Mouse (Mus musculus) megakaryocyte, embryonic 14.5 days (primary cell): ENCODE data around the gene Ccdc167. TPM values are rescaled to one million over a fixed set of nuclear protein-coding genes. Genes with fewer than 3 reads are reported as not detected.

Source experiments
- H3K27me3 ChIP-seq: replicated peaks from 2 replicates; pipeline ENCODE3; 2012; ENCODE audit warnings: inconsistent platforms
- H3K36me3 ChIP-seq: replicated peaks from 2 replicates; pipeline ENCODE3; 2012; ENCODE audit warnings: low read length, inconsistent platforms, mixed read lengths
- H3K4me1 ChIP-seq: 2 replicates; pipeline ENCODE4 v1.6.1; 2012; ENCODE audit warnings: inconsistent platforms
- H3K4me3 ChIP-seq: replicated peaks from 2 replicates; pipeline ENCODE3; 2012; ENCODE audit warnings: moderate library complexity, mild to moderate bottlenecking, inconsistent platforms
- H3K9me3 ChIP-seq: 2 replicates; pipeline ENCODE4 v1.6.1; 2012; ENCODE audit warnings: inconsistent platforms
- FLI1 ChIP-seq: IDR thresholded peaks from 2 replicates; pipeline ENCODE4 v1.6.1; 2012; ENCODE audit warnings: low read length, inconsistent platforms, mixed read lengths
- GATA1 ChIP-seq: IDR thresholded peaks from 3 replicates; pipeline ENCODE4 v1.6.1; 2012; ENCODE audit warnings: mixed read lengths, low read length, inconsistent platforms, borderline replicate concordance
- polyA plus RNA-seq: library from polyadenylated mRNA; stranded (reverse); fragments of >175 nt; gene quantifications from 2 replicates; pipeline ENCODE4 v1.2.3, GENCODE M21; 2012; ENCODE audit warnings: low replicate concordance; ENCODE audit not compliant: insufficient read depth

The Ccdc167 gene
- polyA plus RNA-seq, 1 experiment: 9.1 TPM

DNA sequence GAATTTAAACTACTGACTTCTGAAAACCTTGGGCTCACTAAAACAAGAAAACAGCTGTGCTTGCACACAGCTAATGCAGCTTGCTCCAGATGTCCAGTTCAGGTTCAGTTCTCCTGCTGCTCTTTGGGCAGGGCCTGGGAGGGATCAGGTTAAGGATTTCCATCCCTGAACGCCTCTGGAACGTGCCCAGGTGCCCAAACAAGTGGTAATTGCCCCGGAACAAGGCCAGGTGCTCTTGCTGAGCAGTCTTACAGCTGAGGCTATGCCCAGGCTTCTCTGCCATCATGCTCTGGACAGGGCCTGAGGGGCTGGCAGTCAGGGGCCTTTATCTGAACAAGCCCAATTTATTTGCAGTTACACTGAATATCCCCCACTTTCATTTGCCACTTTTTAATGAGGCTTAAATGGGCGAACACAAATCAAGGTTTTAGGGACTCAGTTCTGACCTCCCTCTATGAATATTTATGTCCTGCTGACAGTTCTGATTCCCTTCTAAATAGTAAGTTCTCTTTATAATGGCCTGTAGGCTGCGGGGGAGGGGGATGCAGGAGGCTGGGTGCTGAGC, 9.8 kb downstream of the Ccdc167 start:
- H3K9me3 ChIP-seq: no peaks in the 10 kb centered on the region
- no peak overlapping the region for H3K4me3 ChIP-seq
- H3K36me3 ChIP-seq: peaks cover 91% of the 10 kb centered on the region
- no peaks in the 10 kb centered on the region for H3K27me3 ChIP-seq
- TF ChIP-seq FLI1: no peak
- TF ChIP-seq GATA1: no peak
- H3K4me1 ChIP-seq: peaks cover 74% of the 10 kb centered on the region

DNA sequence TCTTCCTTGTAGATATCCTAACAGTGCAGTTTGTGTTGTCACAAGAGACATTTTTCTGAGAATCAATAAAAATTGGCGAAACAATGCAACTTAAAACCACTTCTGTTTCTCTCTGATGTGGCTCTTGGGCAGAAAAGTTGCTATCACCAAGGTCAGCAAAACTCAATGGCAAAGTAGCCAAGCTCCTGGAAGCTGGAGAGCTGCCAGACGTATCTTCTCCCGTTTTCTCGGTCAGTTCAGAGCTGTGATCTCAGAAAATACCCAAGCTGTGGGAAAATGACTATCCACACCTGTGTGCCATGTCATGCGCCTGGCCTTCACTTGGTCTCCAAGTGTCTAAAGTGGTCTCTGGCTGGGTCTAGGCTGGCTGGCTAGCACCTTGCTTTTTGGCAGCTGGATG, 11.0 kb downstream of the Ccdc167 start:
- Histone ChIP-seq H3K4me3 (no peak overlapping the region), H3K4me1 (peaks cover 74% of the 10 kb centered on the region), H3K36me3 (peaks cover 93% of the 10 kb centered on the region), H3K9me3 (no peaks in the 10 kb centered on the region), H3K27me3 (no peaks in the 10 kb centered on the region)
- TF ChIP-seq FLI1 (no peak), GATA1 (no peak)

DNA sequence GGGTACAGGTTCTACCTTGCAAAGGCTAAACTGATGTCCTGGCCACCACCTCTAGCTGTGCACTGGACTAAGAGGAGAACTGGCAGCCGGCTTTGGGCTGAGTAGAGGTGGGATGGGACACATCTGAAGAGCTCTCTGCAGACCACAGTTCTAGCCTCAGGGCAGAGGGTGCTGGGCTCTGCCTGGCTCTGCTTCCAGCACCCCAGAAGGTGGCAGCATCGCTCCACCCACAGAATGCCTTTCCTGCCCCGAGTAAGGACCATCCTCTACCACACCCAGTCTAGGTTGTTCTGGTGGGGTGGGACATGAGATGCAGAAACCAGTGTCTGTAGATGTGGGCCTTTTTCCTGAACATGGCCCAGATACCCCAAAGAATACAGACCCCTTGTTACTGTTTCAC, 12.1 kb downstream of the Ccdc167 start:
- Histone ChIP-seq H3K27me3 (no peaks in the 10 kb centered on the region), H3K4me1 (peaks cover 63% of the 10 kb centered on the region), H3K36me3 (peaks cover 93% of the 10 kb centered on the region), H3K4me3 (no peak overlapping the region), H3K9me3 (no peaks in the 10 kb centered on the region)
- TF ChIP-seq GATA1 (no peak), FLI1 (no peak)

DNA sequence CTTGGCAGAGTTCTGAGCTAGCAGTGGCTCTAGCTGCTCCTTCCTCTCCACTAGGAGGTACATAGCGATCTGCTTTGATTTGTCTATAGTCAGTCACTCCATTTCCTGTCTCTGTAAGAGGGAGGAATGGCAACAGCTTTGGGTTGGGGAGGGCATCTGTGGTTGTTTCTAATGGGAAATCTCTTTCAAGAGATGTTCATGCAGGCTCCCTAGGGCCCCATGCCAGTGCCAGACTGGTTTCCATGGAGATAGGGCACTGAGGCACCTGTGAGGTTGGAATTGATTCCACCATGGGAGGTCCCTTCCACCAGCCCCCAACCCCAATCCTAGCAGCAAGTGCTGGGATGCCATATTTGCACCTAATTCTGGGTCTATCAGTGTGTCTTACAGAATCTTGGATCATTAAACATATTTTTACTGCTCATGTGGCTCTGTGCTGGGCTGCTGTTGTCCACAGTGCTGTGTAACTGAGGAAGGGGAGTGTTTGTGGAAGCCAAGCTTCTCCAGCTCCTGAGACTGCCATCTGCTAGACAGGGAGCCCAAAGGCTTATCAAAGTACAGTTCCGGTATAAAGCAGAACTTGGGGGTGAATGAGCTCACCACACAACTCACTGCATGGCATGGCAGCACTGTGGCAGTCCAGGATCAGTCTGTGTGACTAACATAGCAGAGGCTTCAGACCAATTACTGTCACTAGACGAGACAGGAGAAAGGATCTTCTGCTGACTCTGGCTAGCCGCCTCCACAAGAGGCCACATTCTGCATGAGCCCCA, 13.7 kb downstream of the Ccdc167 start:
- peaks cover 50% of the 10 kb centered on the region for H3K4me1 ChIP-seq
- no peaks in the 10 kb centered on the region for H3K9me3 ChIP-seq
- TF ChIP-seq GATA1 (no peak), FLI1 (no peak)
- H3K4me3 ChIP-seq: no peak overlapping the region
- peaks cover 100% of the 10 kb centered on the region for H3K36me3 ChIP-seq
- no peaks in the 10 kb centered on the region for H3K27me3 ChIP-seq

DNA sequence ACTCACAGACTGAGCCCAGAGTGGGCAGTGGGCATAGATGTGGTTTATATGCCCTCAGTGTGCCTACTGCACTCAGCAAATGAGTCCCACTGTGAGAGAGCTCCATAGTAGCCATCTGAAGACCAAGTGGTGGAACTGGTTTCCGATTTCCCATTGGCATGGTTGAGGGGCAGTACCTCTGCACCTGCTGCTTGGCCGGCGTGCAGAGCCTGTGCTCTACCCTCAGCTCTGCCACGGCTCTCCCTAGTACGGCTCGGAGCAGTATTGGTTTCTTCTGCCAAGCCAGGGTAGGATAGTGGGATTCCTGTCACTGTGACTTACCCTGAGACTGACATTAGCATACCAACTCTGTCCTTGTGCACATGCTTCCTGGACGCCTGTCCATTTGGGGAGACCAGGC, 16.3 kb downstream of the Ccdc167 start:
- Histone ChIP-seq H3K4me1 (peaks cover 41% of the 10 kb centered on the region), H3K9me3 (no peaks in the 10 kb centered on the region), H3K36me3 (peaks cover 99% of the 10 kb centered on the region), H3K27me3 (no peaks in the 10 kb centered on the region), H3K4me3 (no peak overlapping the region)
- TF ChIP-seq GATA1: no peak
- no peak for TF ChIP-seq FLI1

DNA sequence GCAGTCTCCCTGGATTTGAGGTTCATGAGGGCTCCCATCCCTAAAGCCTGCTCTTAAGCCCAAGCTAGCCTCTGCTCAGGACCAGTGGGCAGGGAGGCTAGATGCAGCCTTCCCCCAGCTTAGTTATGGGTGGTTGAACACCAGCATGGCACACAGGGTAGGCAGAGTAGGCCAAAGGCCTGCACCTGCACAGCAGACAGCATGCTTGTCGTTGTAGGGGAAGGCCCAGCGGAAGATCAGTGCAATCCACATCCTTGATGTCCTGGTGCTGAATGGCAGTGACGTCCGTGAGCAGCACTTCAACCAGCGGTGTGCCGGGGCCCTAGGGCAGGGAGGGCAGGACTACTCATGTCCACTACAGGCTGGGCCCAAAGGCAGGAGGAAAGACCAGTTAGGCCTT, 18.4 kb downstream of the Ccdc167 start:
- peaks cover 30% of the 10 kb centered on the region for H3K4me1 ChIP-seq
- no peaks in the 10 kb centered on the region for H3K27me3 ChIP-seq
- TF ChIP-seq GATA1: no peak
- no peak for TF ChIP-seq FLI1
- H3K4me3 ChIP-seq: no peak overlapping the region
- peaks cover 99% of the 10 kb centered on the region for H3K36me3 ChIP-seq
- no peaks in the 10 kb centered on the region for H3K9me3 ChIP-seq

DNA sequence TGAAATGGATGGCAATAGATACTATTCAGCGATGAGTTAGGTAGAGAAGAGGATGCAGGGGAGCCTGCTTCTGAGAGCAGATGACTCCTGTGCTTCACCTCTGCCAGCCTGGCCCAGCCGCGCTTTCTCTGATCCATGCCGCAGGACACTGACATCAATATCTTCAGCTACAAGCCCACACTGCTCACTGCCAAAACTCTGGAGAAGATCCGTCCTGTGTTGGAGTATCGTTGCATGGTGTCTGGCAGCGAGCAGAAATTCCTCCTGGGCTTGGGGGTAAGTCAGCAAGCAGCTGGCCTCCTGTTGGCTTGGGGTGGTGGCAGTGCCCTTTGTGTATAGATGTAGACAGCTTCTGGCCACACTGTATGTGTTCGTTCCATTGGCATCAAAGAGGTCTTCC, 19.9 kb downstream of the Ccdc167 start:
- H3K36me3 ChIP-seq: peaks cover 96% of the 10 kb centered on the region
- TF ChIP-seq GATA1: no peak
- no peak for TF ChIP-seq FLI1

DNA sequence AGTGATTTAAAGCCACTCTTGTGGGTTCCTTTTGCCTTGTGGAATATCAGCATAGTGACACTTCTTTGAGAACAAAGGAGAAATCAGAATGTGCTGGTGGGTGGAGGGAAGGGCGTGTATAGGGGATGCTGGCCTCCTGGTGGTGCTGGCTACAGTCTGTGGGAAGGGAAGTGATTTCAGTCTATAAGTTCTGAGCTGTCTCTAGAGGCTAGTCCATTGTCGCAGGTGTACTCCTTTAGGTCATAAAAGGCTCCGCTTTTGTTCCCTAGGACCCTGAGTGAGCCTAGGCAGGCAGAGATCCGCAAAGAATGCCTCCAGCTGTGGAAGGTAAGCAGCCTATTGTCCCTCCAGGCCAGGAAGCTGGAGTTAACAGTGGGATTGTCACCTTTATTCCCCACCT, 22.3 kb downstream of the Ccdc167 start:
- Histone ChIP-seq H3K36me3 (peaks cover 96% of the 10 kb centered on the region), H3K9me3 (no peaks in the 10 kb centered on the region), H3K27me3 (no peaks in the 10 kb centered on the region), H3K4me3 (no peak overlapping the region), H3K4me1 (peaks cover 25% of the 10 kb centered on the region)
- TF ChIP-seq FLI1: no peak
- no peak for TF ChIP-seq GATA1

More for the DNA sequence above, 19.9 kb downstream of the Ccdc167 start:
- Histone ChIP-seq H3K4me3 (no peak overlapping the region), H3K9me3 (no peaks in the 10 kb centered on the region), H3K4me1 (peaks cover 22% of the 10 kb centered on the region), H3K27me3 (no peaks in the 10 kb centered on the region)

DNA sequence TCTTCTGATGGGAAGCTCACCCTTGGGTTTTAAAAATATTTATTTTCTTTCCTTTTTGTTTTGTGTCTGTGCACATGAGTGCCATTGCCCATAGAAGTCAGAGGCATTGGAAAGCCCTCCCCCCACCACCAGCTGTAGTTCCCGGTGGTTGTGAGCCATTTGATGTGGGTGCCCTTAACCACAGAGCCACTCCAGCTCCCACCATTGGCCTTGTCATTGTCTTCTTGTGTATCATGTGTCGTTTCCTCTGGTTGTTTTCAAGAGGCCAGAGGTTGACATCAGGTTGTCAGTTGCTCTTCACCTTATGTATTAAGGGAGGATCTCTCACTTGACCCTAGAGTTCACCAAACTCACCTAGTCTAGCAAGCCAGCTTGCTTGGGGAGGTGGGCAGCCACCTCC, 23.3 kb downstream of the Ccdc167 start:
- Histone ChIP-seq H3K4me3 (no peak overlapping the region), H3K27me3 (no peaks in the 10 kb centered on the region), H3K36me3 (peaks cover 92% of the 10 kb centered on the region), H3K4me1 (peaks cover 28% of the 10 kb centered on the region), H3K9me3 (no peaks in the 10 kb centered on the region; the same call in 1 of the 2 replicates)
- no peak for TF ChIP-seq GATA1
- no peak for TF ChIP-seq FLI1

DNA sequence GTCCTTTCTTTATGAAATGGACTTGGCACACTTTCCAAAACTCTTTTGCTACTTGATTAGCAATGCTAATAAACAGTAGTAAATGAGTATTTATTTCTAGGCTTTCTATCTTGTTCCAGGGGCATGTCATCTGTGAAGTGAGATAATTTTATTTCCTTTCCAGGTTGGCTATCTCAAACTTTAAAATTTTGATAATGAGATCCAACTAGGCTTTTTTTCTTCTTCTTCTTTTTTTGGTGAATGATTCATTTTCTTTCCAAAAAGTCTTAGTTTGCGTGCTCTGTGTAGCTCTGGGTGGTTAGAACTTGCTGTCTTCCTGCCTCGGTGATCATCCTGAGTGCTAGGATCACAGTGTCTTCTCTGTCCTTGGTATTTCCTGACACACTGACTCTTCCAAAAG, 24.0 kb downstream of the Ccdc167 start:
- no peaks in the 10 kb centered on the region for H3K27me3 ChIP-seq
- peaks cover 33% of the 10 kb centered on the region for H3K4me1 ChIP-seq
- peaks cover 92% of the 10 kb centered on the region for H3K36me3 ChIP-seq
- no peak for TF ChIP-seq FLI1
- no peak overlapping the region for H3K4me3 ChIP-seq
- H3K9me3 ChIP-seq: no peaks in the 10 kb centered on the region; the same call in 1 of the 2 replicates

DNA sequence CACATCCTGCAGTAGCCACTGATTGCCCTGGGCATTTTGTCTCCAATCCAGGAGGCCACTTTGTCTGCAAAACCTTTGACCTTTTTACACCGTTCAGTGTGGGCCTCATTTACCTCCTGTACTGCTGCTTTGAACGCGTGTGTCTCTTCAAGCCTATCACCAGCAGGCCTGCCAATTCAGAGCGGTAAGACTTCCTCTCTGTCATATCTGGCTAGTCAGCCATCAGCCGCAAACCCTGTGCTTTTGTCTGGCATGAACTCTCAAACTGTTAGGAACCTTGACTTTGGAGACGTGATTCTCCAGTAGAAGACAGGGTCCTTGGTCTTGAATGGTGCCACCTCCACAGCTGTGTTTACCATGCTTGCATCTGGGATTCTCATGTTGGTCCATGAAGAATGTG, 26.6 kb downstream of the Ccdc167 start:
- Histone ChIP-seq H3K27me3 (no peaks in the 10 kb centered on the region), H3K9me3 (no peaks in the 10 kb centered on the region; the same call in 1 of the 2 replicates), H3K36me3 (peaks cover 93% of the 10 kb centered on the region), H3K4me1 (peaks cover 57% of the 10 kb centered on the region), H3K4me3 (no peak overlapping the region)
- TF ChIP-seq GATA1: no peak
- TF ChIP-seq FLI1: no peak
